Mouse (Mus musculus) midbrain, embryonic 16.5 days (tissue): ENCODE measurements around the gene Rptn. TPM values are rescaled to one million over a fixed set of nuclear protein-coding genes. Genes with fewer than 3 reads are reported as not detected.
A peak's percentile ranks its signal among the peaks of the same experiment; 100 is the strongest.
"Not testable (repeated sequence)": the region's sequence is repeated elsewhere in the genome, so short reads cannot be mapped to it uniquely, and the experiment has no call there.

Experiments used
- ATAC-seq: fragments of 200-750 bp; cut with Nextera tagmentation; 2 replicates; pipeline ENCODE4 v1.8.0; 2017; ENCODE audit warnings: moderate TSS enrichment
- H3K27ac ChIP-seq: fragments of 300-500 bp; sonication (generic); 2 replicates; pipeline ENCODE4 v1.5.1; 2014; ENCODE audit warnings: mild to moderate bottlenecking, low read length, mixed read lengths
- H3K27me3 ChIP-seq: fragments of 300-500 bp; sonication (generic); 2 replicates; pipeline ENCODE4 v1.6.1; 2014; ENCODE audit warnings: low read depth, low read length, mixed read lengths; ENCODE audit not compliant: control insufficient read depth, insufficient read depth
- H3K36me3 ChIP-seq: fragments of 300-500 bp; sonication (generic); 2 replicates; pipeline ENCODE4 v1.6.1; 2014; ENCODE audit warnings: mild to moderate bottlenecking, low read length, moderate library complexity, mixed read lengths; ENCODE audit not compliant: control insufficient read depth, insufficient read depth
- H3K4me1 ChIP-seq: fragments of 300-500 bp; sonication (generic); 2 replicates; pipeline ENCODE4 v1.6.1; 2014; ENCODE audit warnings: mild to moderate bottlenecking, low read length, mixed read lengths; ENCODE audit not compliant: control insufficient read depth, insufficient read depth
- H3K4me2 ChIP-seq: fragments of 300-500 bp; sonication (generic); 2 replicates; pipeline ENCODE4 v1.6.1; 2014; ENCODE audit warnings: mild to moderate bottlenecking, low read length, mixed read lengths
- H3K4me3 ChIP-seq: fragments of 300-500 bp; sonication (generic); 2 replicates; pipeline ENCODE4 v1.5.1; 2014; ENCODE audit warnings: low read depth, mild to moderate bottlenecking, low read length, moderate library complexity, mixed read lengths
- H3K9ac ChIP-seq: fragments of 300-500 bp; sonication (generic); 2 replicates; pipeline ENCODE4 v1.6.1; 2014; ENCODE audit warnings: low read depth, low read length, mixed read lengths
- H3K9me3 ChIP-seq: fragments of 300-500 bp; sonication (generic); replicated peaks from 2 replicates; pipeline ENCODE4 v1.6.1; 2014; ENCODE audit warnings: mild to moderate bottlenecking, low read length, mixed read lengths; ENCODE audit not compliant: control insufficient read depth, poor library complexity, severe bottlenecking
- WGBS: fragments of 180-500 bp; shearing (Covaris S2); extraction: QIAGEN DNeasy Blood & Tissue Kit; methylation state at CpG from one replicate; pipeline ENCODE4 v1.1.7; 2014; 5-methylcytosine and 5-hydroxymethylcytosine counted together
- microRNA-seq: library from miRNA; unstranded; fragments of <30 nt; microRNA quantifications from one replicate; pipeline ENCODE4, GENCODE M21; 2017
- polyA plus RNA-seq: library from polyadenylated mRNA; unstranded; fragments of >200 nt; fragmentation: Nextera tagmentation; extraction: Ambion mirVana; gene quantifications from 2 replicates; pipeline ENCODE4 v1.2.1, GENCODE M21; 2015

Rptn gene
- polyA plus RNA-seq, 1 experiment from 2014 or later: not detected

DNA sequence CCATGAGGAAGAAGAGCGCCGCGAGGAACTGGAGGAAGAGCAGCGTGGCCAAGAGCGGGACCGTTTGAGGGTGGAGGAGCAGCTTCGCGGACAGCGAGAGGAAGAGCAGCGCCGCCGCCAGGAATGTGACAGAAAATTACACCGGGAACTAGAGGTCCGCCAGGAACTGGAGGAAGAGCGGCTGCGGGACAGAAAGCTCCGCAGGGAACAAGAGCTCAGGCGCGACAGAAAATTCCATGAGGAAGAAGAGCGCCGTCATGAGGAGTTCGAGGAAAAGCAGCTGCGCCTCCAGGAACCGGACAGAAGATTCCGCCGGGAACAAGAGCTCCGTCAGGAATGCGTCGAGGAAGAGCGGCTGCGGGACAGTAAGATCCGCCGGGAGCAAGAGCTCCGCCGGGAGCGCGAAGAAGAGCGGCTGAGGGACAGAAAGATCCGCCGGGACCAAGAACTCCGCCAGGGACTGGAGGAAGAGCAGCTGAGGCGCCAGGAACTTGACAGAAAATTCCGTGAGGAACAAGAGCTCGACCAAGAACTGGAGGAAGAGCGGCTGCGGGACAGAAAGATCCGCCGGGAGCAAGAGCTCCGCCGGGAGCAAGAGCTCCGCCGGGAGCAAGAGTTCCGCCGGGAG lies 52.7 kb downstream of the Rptn start:
- Histone ChIP-seq H3K27ac (no peak overlapping the region), H3K4me1 (peaks cover 17% of the 10 kb centered on the region), H3K4me2 (peak overlapping the region; percentile 82), H3K9ac (peak overlapping the region; percentile 48; the same call in 1 of the 2 replicates), H3K9me3 (no peaks in the 10 kb centered on the region), H3K27me3 (peaks cover 6% of the 10 kb centered on the region; the same call in 1 of the 2 replicates), H3K4me3 (peak overlapping the region; percentile 54), H3K36me3 (no peaks in the 10 kb centered on the region)
- under 1% methylated on average over 54 of the region's 54 CpGs for WGBS
- ATAC-seq: no peak

DNA sequence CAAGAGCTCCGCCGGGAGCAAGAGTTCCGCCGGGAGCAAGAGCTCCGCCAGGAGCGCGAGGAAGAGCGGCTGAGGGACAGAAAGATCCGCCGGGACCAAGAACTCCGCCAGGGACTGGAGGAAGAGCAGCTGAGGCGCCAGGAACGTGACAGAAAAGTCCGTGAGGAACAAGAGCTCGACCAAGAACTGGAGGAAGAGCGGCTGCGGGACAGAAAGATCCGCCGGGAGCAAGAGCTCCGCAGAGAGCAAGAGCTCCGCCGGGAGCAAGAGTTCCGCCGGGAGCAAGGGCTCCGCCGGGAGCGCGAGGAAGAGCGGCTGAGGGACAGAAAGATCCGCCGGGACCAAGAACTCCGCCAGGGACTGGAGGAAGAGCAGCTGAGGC lies 53.2 kb downstream of the Rptn start:
- H3K9me3 ChIP-seq, H3K36me3 ChIP-seq, ATAC-seq, H3K27ac ChIP-seq, H3K27me3 ChIP-seq: not testable (repeated sequence)
- peaks cover 17% of the 10 kb centered on the region for H3K4me1 ChIP-seq
- WGBS: under 1% methylated on average over 32 of the region's 32 CpGs
- H3K9ac ChIP-seq: peak overlapping the region; percentile 46
- peak overlapping the region; percentile 82 for H3K4me2 ChIP-seq
- H3K4me3 ChIP-seq: peak overlapping the region; percentile 54

DNA sequence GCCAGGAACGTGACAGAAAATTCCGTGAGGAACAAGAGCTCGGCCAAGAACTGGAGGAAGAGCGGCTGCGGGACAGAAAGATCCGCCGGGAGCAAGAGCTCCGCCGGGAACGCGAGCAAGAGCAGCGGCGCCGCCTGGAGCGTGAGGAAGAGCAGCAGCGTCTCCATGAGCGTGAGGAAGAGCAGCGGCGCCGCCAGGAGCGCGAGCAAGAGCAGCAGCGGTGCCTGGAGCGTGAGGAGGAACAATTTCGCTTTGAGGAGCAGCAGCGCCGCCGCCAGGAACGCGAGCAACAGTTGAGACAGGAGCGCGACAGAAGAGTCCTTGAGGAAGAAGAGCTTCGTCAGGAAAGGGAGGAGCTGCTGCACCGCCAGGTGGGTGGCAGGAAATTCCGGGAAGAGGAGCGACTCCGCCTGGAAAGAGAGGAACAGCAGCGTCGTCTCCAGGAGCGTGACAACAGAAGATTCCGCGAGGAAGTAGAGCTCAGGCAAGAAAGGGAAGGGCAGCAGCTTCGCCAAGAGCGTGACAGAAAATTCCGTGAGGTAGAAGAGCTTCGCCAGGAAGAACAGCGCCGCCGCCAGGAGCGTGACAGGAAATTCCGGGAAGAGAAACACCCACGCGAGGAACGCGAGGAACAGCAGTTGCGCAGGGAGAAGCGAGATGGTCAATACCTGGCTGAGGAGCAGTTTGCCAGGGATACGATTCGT lies 53.8 kb downstream of the Rptn start:
- under 1% methylated on average over 59 of the region's 59 CpGs for WGBS
- Histone ChIP-seq H3K27ac (peak overlapping the region; percentile 14; the same call in 1 of the 2 replicates), H3K36me3 (no peaks in the 10 kb centered on the region), H3K9me3 (no peaks in the 10 kb centered on the region), H3K27me3 (peaks cover 9% of the 10 kb centered on the region; the same call in 1 of the 2 replicates), H3K4me1 (peaks cover 17% of the 10 kb centered on the region), H3K4me3 (peak overlapping the region; percentile 54), H3K4me2 (peak overlapping the region; percentile 82), H3K9ac (peak overlapping the region; percentile 60)
- ATAC-seq: peak; percentile 72

Small RNA genes within 50 kb of the gene (microRNA-seq; reads per million reads assigned to microRNA genes)
- gene Gm22752 (not detected), gene Gm44353 (not detected)

Other genes with a start within 250 kb of the Rptn start
- gene Crnn, start 248.9 kb upstream of the Rptn start, polyA plus RNA-seq: not detected in 2 replicates
- gene Flg2, start 196.4 kb upstream of the Rptn start, polyA plus RNA-seq: not detected in 2 replicates
- gene Flg, start 120.2 kb upstream of the Rptn start, polyA plus RNA-seq: not detected in 2 replicates
- not detected in 2 replicates for gene Hrnr, start 74.0 kb upstream of the Rptn start, polyA plus RNA-seq
- 1.1 and 1.2 TPM in 2 replicates for gene Tchh, start 48.6 kb downstream of the Rptn start, polyA plus RNA-seq
- not detected in 2 replicates for gene Tchhl1, start 75.1 kb downstream of the Rptn start, polyA plus RNA-seq
- 135 and 141 TPM in 2 replicates for gene S100a11, start 126.8 kb downstream of the Rptn start, polyA plus RNA-seq
- gene S100a10, start 161.4 kb downstream of the Rptn start, polyA plus RNA-seq: 87.0 and 107 TPM in 2 replicates